Mouse (Mus musculus): ENCODE data around the gene Aknad1. TPM values are rescaled to one million over a fixed set of nuclear protein-coding genes. Genes with fewer than 3 reads are reported as not detected.
A peak's percentile ranks its signal among the peaks of the same experiment; 100 is the strongest.

Gene Aknad1
- polyA plus RNA-seq, 1 experiment from 2014 or later, result 0.09 TPM

- Histone ChIP-seq H3K27ac (no peak overlapping the region), H3K4me3 (no peak overlapping the region), H3K9ac (no peak overlapping the region), H3K9me3 (no peaks in the 10 kb centered on the region), H3K27me3 (no peaks in the 10 kb centered on the region), H3K36me3 (no peaks in the 10 kb centered on the region), H3K4me2 (no peak overlapping the region), H3K4me1 (peaks cover 22% of the 10 kb centered on the region)
- 61% methylated on average over 3 of the region's 3 CpGs for WGBS
- no peak for ATAC-seq (ENCODE audit: borderline replicate concordance, extremely low read depth, low FRiP score, low TSS enrichment)
These were observed 19.7 kb upstream of the Aknad1 start for GRCm38 (mm10) chr3:108719761-108720160.

GRCm38 (mm10) chr3:108721076-108721991 is 18.1 kb upstream of the Aknad1 start:
- peaks cover 22% of the 10 kb centered on the region for H3K4me1 ChIP-seq
- H3K36me3 ChIP-seq, result no peaks in the 10 kb centered on the region
- peak overlapping the region; percentile 76 for H3K4me3 ChIP-seq
- peak; percentile 61 for ATAC-seq (ENCODE audit: borderline replicate concordance, extremely low read depth, low FRiP score, low TSS enrichment)
- H3K27me3 ChIP-seq, result no peaks in the 10 kb centered on the region
- peak overlapping the region; percentile 94 for H3K27ac ChIP-seq
- H3K9ac ChIP-seq, result peak overlapping the region; percentile 82
- H3K9me3 ChIP-seq, result no peaks in the 10 kb centered on the region
- WGBS, result under 1% methylated on average over 44 of the region's 44 CpGs
- H3K4me2 ChIP-seq, result peak overlapping the region; percentile 70

- 3% methylated on average over 50 of the region's 53 CpGs for whole genome bisulfite sequencing
- Histone ChIP-seq H3K27me3 (no peaks in the 10 kb centered on the region), H3K4me3 (peak within 1 kb of the TSS; percentile 76), H3K36me3 (no peaks in the 10 kb centered on the region), H3K4me2 (peak within 1 kb of the TSS; percentile 70), H3K9me3 (no peaks in the 10 kb centered on the region), H3K9ac (peak within 1 kb of the TSS; percentile 82), H3K4me1 (peaks cover 22% of the 10 kb centered on the region), H3K27ac (peak within 1 kb of the TSS; percentile 94)
- ATAC-seq (ENCODE audit: borderline replicate concordance, extremely low read depth, low FRiP score, low TSS enrichment), result peak; percentile 99
These were observed 17.2 kb upstream of the Aknad1 start, which contains the start of gene Gpsm2 for GRCm38 (mm10) chr3:108722036-108722872. Gene Gpsm2 (minus strand): TSS chr3:108722309.

- Histone ChIP-seq H3K27ac (no peak overlapping the region), H3K27me3 (no peaks in the 10 kb centered on the region; the same call in 1 of the 2 replicates), H3K4me1 (peaks cover 3% of the 10 kb centered on the region; the same call in 1 of the 2 replicates), H3K4me2 (no peak overlapping the region), H3K9me3 (no peaks in the 10 kb centered on the region), H3K9ac (no peak overlapping the region), H3K36me3 (no peaks in the 10 kb centered on the region), H3K4me3 (no peak overlapping the region)
- WGBS, result 83% methylated on average over 7 of the region's 7 CpGs
- ATAC-seq (ENCODE audit: borderline replicate concordance, extremely low read depth, low FRiP score, low TSS enrichment), result no peak
These were observed 13.0 kb upstream of the Aknad1 start for GRCm38 (mm10) chr3:108726413-108726812.

- ATAC-seq (ENCODE audit: borderline replicate concordance, extremely low read depth, low FRiP score, low TSS enrichment), result no peak
- H3K4me2 ChIP-seq, result no peak overlapping the region
- no peak overlapping the region for H3K9ac ChIP-seq
- H3K27me3 ChIP-seq, result no peaks in the 10 kb centered on the region; the same call in 1 of the 2 replicates
- H3K4me1 ChIP-seq, result peaks cover 3% of the 10 kb centered on the region; the same call in 1 of the 2 replicates
- no peaks in the 10 kb centered on the region for H3K9me3 ChIP-seq
- no peaks in the 10 kb centered on the region for H3K36me3 ChIP-seq
- H3K27ac ChIP-seq, result no peak overlapping the region
- H3K4me3 ChIP-seq, result no peak overlapping the region
These were observed 12.1 kb upstream of the Aknad1 start for GRCm38 (mm10) chr3:108727344-108727743.

- ATAC-seq (ENCODE audit: borderline replicate concordance, extremely low read depth, low FRiP score, low TSS enrichment), result no peak
- Histone ChIP-seq H3K4me3 (no peak overlapping the region), H3K9ac (no peak overlapping the region), H3K9me3 (no peaks in the 10 kb centered on the region), H3K36me3 (no peaks in the 10 kb centered on the region), H3K4me2 (no peak overlapping the region), H3K27me3 (no peaks in the 10 kb centered on the region; the same call in 1 of the 2 replicates), H3K4me1 (peaks cover under 1% of the 10 kb centered on the region; the same call in 1 of the 2 replicates), H3K27ac (no peak overlapping the region)
- WGBS, result 89% methylated on average over 3 of the region's 3 CpGs
These were observed 11.7 kb upstream of the Aknad1 start for GRCm38 (mm10) chr3:108727776-108728175.

GRCm38 (mm10) chr3:108730316-108730715 is 9.1 kb upstream of the Aknad1 start:
- Histone ChIP-seq H3K4me3 (no peak overlapping the region), H3K36me3 (no peaks in the 10 kb centered on the region), H3K9ac (no peak overlapping the region), H3K9me3 (no peaks in the 10 kb centered on the region), H3K4me1 (no peaks in the 10 kb centered on the region), H3K27ac (no peak overlapping the region), H3K4me2 (no peak overlapping the region), H3K27me3 (no peaks in the 10 kb centered on the region; the same call in 1 of the 2 replicates)
- ATAC-seq (ENCODE audit: borderline replicate concordance, extremely low read depth, low FRiP score, low TSS enrichment), result no peak
- 28% methylated on average over 12 of the region's 12 CpGs for WGBS

GRCm38 (mm10) chr3:108737761-108738160 is 1.7 kb upstream of the Aknad1 start:
- no peaks in the 10 kb centered on the region; the same call in 1 of the 2 replicates for H3K27me3 ChIP-seq
- H3K4me3 ChIP-seq, result no peak overlapping the region
- H3K9me3 ChIP-seq, result no peaks in the 10 kb centered on the region
- H3K4me2 ChIP-seq, result no peak overlapping the region
- no peak for ATAC-seq (ENCODE audit: borderline replicate concordance, extremely low read depth, low FRiP score, low TSS enrichment)
- H3K27ac ChIP-seq, result no peak overlapping the region
- no peaks in the 10 kb centered on the region for H3K36me3 ChIP-seq
- no peak overlapping the region for H3K9ac ChIP-seq
- 76% methylated on average over 3 of the region's 3 CpGs for WGBS
- H3K4me1 ChIP-seq, result no peaks in the 10 kb centered on the region

GRCm38 (mm10) chr3:108744060-108744459 is 4.6 kb downstream of the Aknad1 start:
- Histone ChIP-seq H3K36me3 (no peaks in the 10 kb centered on the region), H3K9ac (no peak overlapping the region), H3K27ac (no peak overlapping the region), H3K27me3 (peaks cover 5% of the 10 kb centered on the region; the same call in 1 of the 2 replicates), H3K4me2 (no peak overlapping the region), H3K9me3 (no peaks in the 10 kb centered on the region), H3K4me3 (no peak overlapping the region), H3K4me1 (no peaks in the 10 kb centered on the region)
- 84% methylated on average over 4 of the region's 4 CpGs for WGBS
- no peak for ATAC-seq (ENCODE audit: borderline replicate concordance, extremely low read depth, low FRiP score, low TSS enrichment)

GRCm38 (mm10) chr3:108751061-108751460 is 11.6 kb downstream of the Aknad1 start:
- H3K4me3 ChIP-seq, result no peak overlapping the region
- WGBS, result 30% methylated on average over 6 of the region's 6 CpGs
- H3K27me3 ChIP-seq, result peaks cover 7% of the 10 kb centered on the region
- no peak overlapping the region for H3K27ac ChIP-seq
- no peaks in the 10 kb centered on the region for H3K9me3 ChIP-seq
- no peak overlapping the region for H3K9ac ChIP-seq
- H3K36me3 ChIP-seq, result no peaks in the 10 kb centered on the region
- peak; percentile 52; the same call in 1 of the 2 replicates for ATAC-seq (ENCODE audit: borderline replicate concordance, extremely low read depth, low FRiP score, low TSS enrichment)
- no peaks in the 10 kb centered on the region; the same call in 1 of the 2 replicates for H3K4me1 ChIP-seq
- no peak overlapping the region for H3K4me2 ChIP-seq

GRCm38 (mm10) chr3:108751691-108752090 is 12.2 kb downstream of the Aknad1 start:
- ATAC-seq (ENCODE audit: borderline replicate concordance, extremely low read depth, low FRiP score, low TSS enrichment), result no peak
- Histone ChIP-seq H3K9me3 (no peaks in the 10 kb centered on the region), H3K27ac (no peak overlapping the region), H3K4me2 (no peak overlapping the region), H3K4me3 (no peak overlapping the region), H3K9ac (no peak overlapping the region), H3K4me1 (no peaks in the 10 kb centered on the region; the same call in 1 of the 2 replicates), H3K27me3 (peaks cover 5% of the 10 kb centered on the region; the same call in 1 of the 2 replicates), H3K36me3 (no peaks in the 10 kb centered on the region)
- WGBS, result 59% methylated on average over 6 of the region's 6 CpGs
